Mouse (Mus musculus) gastrocnemius, postnatal 36 days (tissue): Measurements from ENCODE around the gene Nutm2. TPM values are rescaled to one million over a fixed set of nuclear protein-coding genes. Genes with fewer than 3 reads are reported as not detected.
A peak's percentile ranks its signal among the peaks of the same experiment; 100 is the strongest.
"Not testable (repeated sequence)": the region's sequence is repeated elsewhere in the genome, so short reads cannot be mapped to it uniquely, and the experiment has no call there.

ENCODE experiments used
- DNase-seq, 2 experiments: peaks; one replicate each; pipeline ENCODE4 v3.0.0; 2022
- intact Hi-C: fragments of 180-260 bp; cut with DNase I; formaldehyde crosslinking; loops from one replicate; pipeline ENCODE4 v1.15.1; 2025
- long read RNA-seq, 2 experiments: library from polyadenylated mRNA; stranded (forward); transcript quantifications; one replicate each; pipeline ENCODE4 v2.0.0; 2021
- total RNA-seq, 2 experiments: library from RNA; stranded (reverse); gene quantifications; 2 replicates each; pipeline ENCODE4 v1.2.3; 2021

Nutm2 gene
- not detected for total RNA-seq
- long read RNA-seq, experiment 1 = 0 reads
- long read RNA-seq, experiment 2 = 0 reads

GRCm38 (mm10) chr13:50467007-50467406 lies at the start of gene Nutm2:
Gene Nutm2, plus strand, starts transcription at chr13:50467307.
- DNase-seq = no peak
- intact Hi-C loops = no loop called here

- DNase-seq = peak; percentile 53 to 57
- intact Hi-C loops = no loop called here
Measured at GRCm38 (mm10) chr13:50417389-50418183, 49.5 kb upstream of the Nutm2 start, which contains the start of gene Fbxw17. Gene Fbxw17, plus strand, starts transcription at chr13:50417864.

GRCm38 (mm10) chr13:50418421-50418820 lies 48.7 kb upstream of the Nutm2 start:
- DNase-seq = no peak
- intact Hi-C loops = no loop called here

GRCm38 (mm10) chr13:50423625-50424209 lies 43.4 kb upstream of the Nutm2 start:
- DNase-seq = no peak
- intact Hi-C loops = no loop called here

GRCm38 (mm10) chr13:50424517-50424916 lies 42.6 kb upstream of the Nutm2 start:
- intact Hi-C loops = no loop called here
- no peak for DNase-seq

GRCm38 (mm10) chr13:50426686-50427085 lies 40.4 kb upstream of the Nutm2 start:
- DNase-seq = no peak
- intact Hi-C loops = no loop called here

GRCm38 (mm10) chr13:50443812-50444211 lies 23.3 kb upstream of the Nutm2 start, which contains the start of gene Gm47429:
Gene Gm47429, minus strand, starts transcription at chr13:50443912.
- DNase-seq = no peak
- intact Hi-C loops = no loop called here

GRCm38 (mm10) chr13:50445261-50445660 lies 21.8 kb upstream of the Nutm2 start:
- intact Hi-C loops = no loop called here
- no peak for DNase-seq

- intact Hi-C loops = not testable (repeated sequence)
Measured at GRCm38 (mm10) chr13:50452266-50452665, 14.8 kb upstream of the Nutm2 start.

GRCm38 (mm10) chr13:50453426-50453825 lies 13.7 kb upstream of the Nutm2 start:
- no peak for DNase-seq
- intact Hi-C loops = no loop called here

More at GRCm38 (mm10) chr13:50452266-50452665, 14.8 kb upstream of the Nutm2 start:
- not testable (repeated sequence) for DNase-seq

- intact Hi-C loops, DNase-seq: not testable (repeated sequence)
Measured at GRCm38 (mm10) chr13:50460433-50460832, 6.7 kb upstream of the Nutm2 start.

GRCm38 (mm10) chr13:50464621-50465562 lies 2.2 kb upstream of the Nutm2 start:
- intact Hi-C loops = no loop called here
- DNase-seq = no peak

GRCm38 (mm10) chr13:50488510-50488909 lies 21.4 kb downstream of the Nutm2 start:
- intact Hi-C loops = not testable (repeated sequence)

GRCm38 (mm10) chr13:50510470-50511343 lies 43.6 kb downstream of the Nutm2 start:
- DNase-seq, intact Hi-C loops: not testable (repeated sequence)

More at GRCm38 (mm10) chr13:50488510-50488909, 21.4 kb downstream of the Nutm2 start:
- DNase-seq = not testable (repeated sequence)

Other genes starting within 250 kb of the Nutm2 start
- gene Gm906, start 217.0 kb upstream of the Nutm2 start, total RNA-seq = not detected
- 1 to 10 TPM; 2.1 to 2.9 TPM for gene Fbxw17, start 49.4 kb upstream of the Nutm2 start, total RNA-seq
- gene Gm47429, start 23.4 kb upstream of the Nutm2 start, total RNA-seq = not detected
- gene Gm904, start 175.9 kb downstream of the Nutm2 start, total RNA-seq = not detected
- not detected for gene Gm8765, start 231.0 kb downstream of the Nutm2 start, total RNA-seq